Mouse (Mus musculus) T-helper 1 cell (primary cell): Measurements from ENCODE around the gene Arhgap40.

Experiments
- in situ Hi-C: fragments of 300-600 bp; cut with MboI, MseI; formaldehyde crosslinking; loops from one replicate; pipeline ENCODE4 v1.15.1; 2025; ENCODE audit warnings: high pct_unique_total_duplicates

The Arhgap40 gene

GRCm38 (mm10) chr2:158512528-158512927 lies at the start of gene Arhgap40:
Arhgap40 (plus strand) TSS chr2:158512796.
- in situ Hi-C loops = no loop called here

- in situ Hi-C loops = no loop called here
Observed at GRCm38 (mm10) chr2:158474159-158474558, 38.4 kb upstream of the Arhgap40 start.

- in situ Hi-C loops = no loop called here
Observed at GRCm38 (mm10) chr2:158477640-158478039, 35.0 kb upstream of the Arhgap40 start.

- in situ Hi-C loops = no loop called here
Observed at GRCm38 (mm10) chr2:158498457-158498856, 14.1 kb upstream of the Arhgap40 start.

GRCm38 (mm10) chr2:158501836-158502812 lies 10.5 kb upstream of the Arhgap40 start, which contains the start of gene Adig:
Adig (plus strand) TSS chr2:158502612.
- in situ Hi-C loops = no loop called here

GRCm38 (mm10) chr2:158503226-158503625 lies 9.4 kb upstream of the Arhgap40 start:
- in situ Hi-C loops = no loop called here

GRCm38 (mm10) chr2:158503671-158504070 lies 8.9 kb upstream of the Arhgap40 start:
- in situ Hi-C loops = no loop called here

GRCm38 (mm10) chr2:158506475-158506874 lies 6.1 kb upstream of the Arhgap40 start:
- in situ Hi-C loops = no loop called here

- in situ Hi-C loops = no loop called here
Observed at GRCm38 (mm10) chr2:158507046-158507445, 5.5 kb upstream of the Arhgap40 start.

GRCm38 (mm10) chr2:158510665-158511064 lies 1.9 kb upstream of the Arhgap40 start:
- in situ Hi-C loops = no loop called here

- in situ Hi-C loops = no loop called here
Observed at GRCm38 (mm10) chr2:158513821-158514336, 1.3 kb downstream of the Arhgap40 start.

GRCm38 (mm10) chr2:158518583-158518982 lies 6.0 kb downstream of the Arhgap40 start:
- in situ Hi-C loops = no loop called here

- in situ Hi-C loops = no loop called here
Observed at GRCm38 (mm10) chr2:158519071-158519470, 6.5 kb downstream of the Arhgap40 start.

GRCm38 (mm10) chr2:158519800-158520199 lies 7.2 kb downstream of the Arhgap40 start:
- in situ Hi-C loops = no loop called here

- in situ Hi-C loops = no loop called here
Observed at GRCm38 (mm10) chr2:158523060-158523459, 10.5 kb downstream of the Arhgap40 start.

GRCm38 (mm10) chr2:158524129-158524860 lies 11.7 kb downstream of the Arhgap40 start:
- in situ Hi-C loops = no loop called here

- in situ Hi-C loops = no loop called here
Observed at GRCm38 (mm10) chr2:158534090-158534489, 21.5 kb downstream of the Arhgap40 start.

- in situ Hi-C loops = no loop called here
Observed at GRCm38 (mm10) chr2:158534559-158534958, 22.0 kb downstream of the Arhgap40 start.

GRCm38 (mm10) chr2:158539433-158540305 lies 27.1 kb downstream of the Arhgap40 start:
- in situ Hi-C loops = loop anchor here (5.0 kb wide), 1 partner anchor 113 kb away; no protein-coding TSS in a partner anchor

GRCm38 (mm10) chr2:158541286-158541685 lies 28.7 kb downstream of the Arhgap40 start:
- in situ Hi-C loops = loop anchor here (5.0 kb wide), 1 partner anchor 111 kb away; no protein-coding TSS in a partner anchor

GRCm38 (mm10) chr2:158545266-158545665 lies 32.7 kb downstream of the Arhgap40 start:
- in situ Hi-C loops = loop anchor here (5.0 kb wide), 1 partner anchor 317 kb away; no protein-coding TSS in a partner anchor
